Mouse (Mus musculus): ENCODE measurements around the gene 2810408A11Rik.

2810408A11Rik gene

GRCm38 (mm10) chr11:69849128-69849527 is 51.7 kb downstream of the 2810408A11Rik start:
- no peak for DNase-seq (ENCODE audit: low spot score)

- DNase-seq (ENCODE audit: low spot score) = no peak
Measured at GRCm38 (mm10) chr11:69848021-69848420, 52.8 kb downstream of the 2810408A11Rik start.

Measured in layer of hippocampus, adult 11-12 months (tissue).